Mouse (Mus musculus): ENCODE data around the gene Hist1h2ap. TPM values are rescaled to one million over a fixed set of nuclear protein-coding genes. Genes with fewer than 3 reads are reported as not detected.
"Not testable (repeated sequence)": the region's sequence is repeated elsewhere in the genome, so short reads cannot be mapped to it uniquely, and the experiment has no call there.

The Hist1h2ap gene
- polyA plus RNA-seq, 1 experiment from 2014 or later, result 6,086 TPM

DNA sequence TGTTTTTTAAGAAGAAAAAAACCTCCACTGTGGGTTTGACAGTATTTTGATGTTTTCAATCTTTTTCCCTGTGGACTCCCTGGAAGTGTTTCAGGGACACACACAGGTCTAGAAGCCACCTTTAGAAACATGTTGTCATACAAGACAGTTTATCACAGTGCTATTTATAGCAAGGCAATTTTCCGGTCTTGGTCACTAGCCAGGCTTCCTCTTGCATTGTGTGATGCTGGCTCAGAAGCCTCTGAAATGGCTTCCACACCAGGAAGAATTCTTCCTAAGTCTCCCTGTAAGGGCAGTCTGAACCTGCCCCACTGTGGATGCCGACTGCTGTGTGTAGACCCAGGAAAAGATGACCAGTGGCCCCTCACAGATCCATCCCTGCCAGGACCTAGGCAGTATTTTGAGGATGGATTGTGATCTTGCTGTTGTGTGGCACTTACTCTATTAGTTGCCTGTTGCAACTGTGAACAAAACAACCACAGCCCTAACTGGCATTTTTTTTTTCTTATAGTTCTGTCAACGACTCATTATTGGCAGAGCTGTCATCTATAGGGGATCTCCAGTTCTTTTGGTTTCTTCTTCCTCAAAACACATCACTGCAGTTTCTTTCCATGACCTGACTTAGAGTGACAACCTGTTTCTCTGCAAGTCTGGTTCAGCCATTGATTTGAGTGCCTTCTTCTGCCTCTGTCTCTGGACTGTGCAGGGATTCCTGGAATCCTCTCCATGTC lies 19.1 kb upstream of the Hist1h2ap start:
- 75% methylated on average over 3 of the region's 3 CpGs for WGBS
- Histone ChIP-seq H3K9me3 (ENCODE audit: control insufficient read depth, low read length) (no peaks in the 10 kb centered on the region), H3K27ac (ENCODE audit: low read depth, low read length) (no peak overlapping the region), H3K36me3 (ENCODE audit: control insufficient read depth, insufficient read depth, low read length) (no peaks in the 10 kb centered on the region), H3K4me2 (ENCODE audit: low read depth, low read length, severe bottlenecking) (no peak overlapping the region), H3K4me1 (replicated peaks; ENCODE audit: control insufficient read depth, insufficient read depth, low read length) (no peaks in the 10 kb centered on the region), H3K9ac (ENCODE audit: low read length) (no peak overlapping the region), H3K4me3 (ENCODE audit: low read depth, low read length) (no peak overlapping the region), H3K27me3 (ENCODE audit: control insufficient read depth, insufficient read depth, low read length) (no peaks in the 10 kb centered on the region)
- ATAC-seq (replicated peaks; ENCODE audit: low FRiP score), result no peak
- DNase-seq (ENCODE audit: low spot score), result no peak

DNA sequence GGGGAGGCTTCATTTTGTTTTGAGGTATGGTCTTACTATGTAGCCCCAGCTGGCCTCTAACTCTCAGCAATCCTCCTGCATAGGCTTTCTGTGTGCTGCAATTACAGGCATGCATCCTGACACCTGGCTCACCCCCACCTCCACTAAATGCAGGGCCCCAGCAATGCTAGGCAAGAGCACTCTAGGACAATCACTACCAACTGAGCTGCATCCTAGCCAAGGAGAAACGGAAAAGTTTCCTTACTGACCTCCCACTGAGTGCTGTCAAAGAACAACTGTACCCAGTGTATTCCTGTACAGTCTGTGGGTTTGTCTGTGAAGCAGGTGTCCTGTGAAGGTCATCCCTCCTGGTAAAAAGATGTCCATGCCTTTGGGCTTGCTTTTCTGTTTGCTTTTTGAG lies 17.4 kb upstream of the Hist1h2ap start:
- ATAC-seq (replicated peaks; ENCODE audit: low FRiP score); H3K9me3 ChIP-seq (ENCODE audit: control insufficient read depth, low read length); H3K9ac ChIP-seq (ENCODE audit: low read length); H3K4me3 ChIP-seq (ENCODE audit: low read depth, low read length); H3K4me2 ChIP-seq (ENCODE audit: low read depth, low read length, severe bottlenecking); H3K36me3 ChIP-seq (ENCODE audit: control insufficient read depth, insufficient read depth, low read length); H3K27ac ChIP-seq (ENCODE audit: low read depth, low read length); H3K4me1 ChIP-seq (replicated peaks; ENCODE audit: control insufficient read depth, insufficient read depth, low read length); H3K27me3 ChIP-seq (ENCODE audit: control insufficient read depth, insufficient read depth, low read length): not testable (repeated sequence)
- peak; percentile 21 for DNase-seq (ENCODE audit: low spot score)
- 43% methylated on average over 1 of the region's 1 CpGs for WGBS

DNA sequence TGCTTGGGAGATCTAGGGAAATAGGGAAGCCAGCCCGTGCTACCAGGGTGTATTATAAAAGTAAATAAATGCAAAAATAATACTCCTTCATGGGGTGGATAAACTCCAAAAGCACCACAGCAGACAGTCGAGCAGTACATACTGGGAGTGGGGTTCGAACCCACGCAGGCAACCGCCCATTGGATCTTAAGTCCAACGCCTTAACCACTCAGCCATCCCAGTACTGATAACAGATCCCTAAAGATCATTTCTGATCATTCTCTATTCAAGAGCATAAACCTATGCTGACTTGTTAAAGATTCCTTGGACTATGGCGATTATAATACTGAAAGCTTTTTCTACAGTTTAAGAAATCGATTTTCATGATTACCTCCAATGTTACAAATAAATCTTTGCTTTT lies 14.6 kb upstream of the Hist1h2ap start:
- Histone ChIP-seq H3K9ac (ENCODE audit: low read length) (no peak overlapping the region), H3K9me3 (ENCODE audit: control insufficient read depth, low read length) (no peaks in the 10 kb centered on the region), H3K4me1 (replicated peaks; ENCODE audit: control insufficient read depth, insufficient read depth, low read length) (no peaks in the 10 kb centered on the region), H3K4me2 (ENCODE audit: low read depth, low read length, severe bottlenecking) (no peak overlapping the region), H3K36me3 (ENCODE audit: control insufficient read depth, insufficient read depth, low read length) (no peaks in the 10 kb centered on the region), H3K27me3 (ENCODE audit: control insufficient read depth, insufficient read depth, low read length) (no peaks in the 10 kb centered on the region), H3K4me3 (ENCODE audit: low read depth, low read length) (no peak overlapping the region), H3K27ac (ENCODE audit: low read depth, low read length) (no peak overlapping the region)
- ATAC-seq (replicated peaks; ENCODE audit: low FRiP score), result 0 out of 2 replicates have a peak, but pooled peaks have one; percentile 44
- DNase-seq (ENCODE audit: low spot score), result no peak
- WGBS, result 16% methylated on average over 8 of the region's 8 CpGs

DNA sequence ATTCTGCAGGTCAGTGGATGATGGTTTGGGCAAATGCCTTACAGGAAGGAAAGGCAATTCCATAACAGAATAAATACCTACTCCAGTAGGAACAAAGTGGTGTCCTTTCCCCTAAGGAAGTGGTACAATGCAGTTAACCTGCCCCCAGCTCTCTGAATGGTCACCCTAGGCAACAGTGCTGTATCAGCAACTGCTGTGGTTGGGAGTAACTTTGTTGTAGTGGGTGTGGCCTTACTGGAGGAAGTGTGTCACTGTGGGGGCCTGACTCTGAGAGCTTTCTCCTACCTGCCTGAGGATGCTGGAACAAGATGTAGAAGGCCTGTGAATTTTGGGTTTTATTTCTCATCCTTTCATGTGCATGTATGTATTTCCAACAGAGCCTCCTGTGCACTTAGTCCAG lies 13.0 kb upstream of the Hist1h2ap start:
- ATAC-seq (replicated peaks; ENCODE audit: low FRiP score); H3K36me3 ChIP-seq (ENCODE audit: control insufficient read depth, insufficient read depth, low read length); H3K27me3 ChIP-seq (ENCODE audit: control insufficient read depth, insufficient read depth, low read length); DNase-seq (ENCODE audit: low spot score); H3K9me3 ChIP-seq (ENCODE audit: control insufficient read depth, low read length); H3K4me1 ChIP-seq (replicated peaks; ENCODE audit: control insufficient read depth, insufficient read depth, low read length); H3K9ac ChIP-seq (ENCODE audit: low read length); H3K27ac ChIP-seq (ENCODE audit: low read depth, low read length); H3K4me3 ChIP-seq (ENCODE audit: low read depth, low read length); H3K4me2 ChIP-seq (ENCODE audit: low read depth, low read length, severe bottlenecking): not testable (repeated sequence)

DNA sequence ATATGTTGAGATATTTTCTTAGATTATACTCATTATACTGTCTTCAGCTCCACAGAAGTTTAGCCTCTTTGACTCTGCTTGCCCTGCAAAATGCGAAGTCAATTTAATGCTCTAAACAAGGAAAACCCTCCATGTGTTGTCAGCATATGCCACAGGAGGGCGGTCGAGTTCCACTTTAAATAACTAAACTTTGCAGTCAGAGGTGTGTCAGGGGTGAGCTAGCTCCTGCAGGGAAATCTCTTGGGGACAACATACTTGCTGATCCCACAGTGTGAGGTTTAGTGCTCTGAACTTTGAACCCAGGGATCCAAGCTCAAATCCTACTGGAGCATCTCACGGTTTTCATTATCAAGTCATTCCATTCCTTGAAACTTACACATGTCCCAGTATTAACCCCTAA lies 7.2 kb upstream of the Hist1h2ap start:
- not testable (repeated sequence) for H3K4me1 ChIP-seq (replicated peaks; ENCODE audit: control insufficient read depth, insufficient read depth, low read length); H3K36me3 ChIP-seq (ENCODE audit: control insufficient read depth, insufficient read depth, low read length); H3K4me2 ChIP-seq (ENCODE audit: low read depth, low read length, severe bottlenecking); DNase-seq (ENCODE audit: low spot score); H3K27ac ChIP-seq (ENCODE audit: low read depth, low read length); H3K27me3 ChIP-seq (ENCODE audit: control insufficient read depth, insufficient read depth, low read length); H3K4me3 ChIP-seq (ENCODE audit: low read depth, low read length); H3K9me3 ChIP-seq (ENCODE audit: control insufficient read depth, low read length); H3K9ac ChIP-seq (ENCODE audit: low read length)
- peak; percentile 82 for ATAC-seq (replicated peaks; ENCODE audit: low FRiP score)
- no CpG with 5 or more reads among the region's 4 CpGs for WGBS

DNA sequence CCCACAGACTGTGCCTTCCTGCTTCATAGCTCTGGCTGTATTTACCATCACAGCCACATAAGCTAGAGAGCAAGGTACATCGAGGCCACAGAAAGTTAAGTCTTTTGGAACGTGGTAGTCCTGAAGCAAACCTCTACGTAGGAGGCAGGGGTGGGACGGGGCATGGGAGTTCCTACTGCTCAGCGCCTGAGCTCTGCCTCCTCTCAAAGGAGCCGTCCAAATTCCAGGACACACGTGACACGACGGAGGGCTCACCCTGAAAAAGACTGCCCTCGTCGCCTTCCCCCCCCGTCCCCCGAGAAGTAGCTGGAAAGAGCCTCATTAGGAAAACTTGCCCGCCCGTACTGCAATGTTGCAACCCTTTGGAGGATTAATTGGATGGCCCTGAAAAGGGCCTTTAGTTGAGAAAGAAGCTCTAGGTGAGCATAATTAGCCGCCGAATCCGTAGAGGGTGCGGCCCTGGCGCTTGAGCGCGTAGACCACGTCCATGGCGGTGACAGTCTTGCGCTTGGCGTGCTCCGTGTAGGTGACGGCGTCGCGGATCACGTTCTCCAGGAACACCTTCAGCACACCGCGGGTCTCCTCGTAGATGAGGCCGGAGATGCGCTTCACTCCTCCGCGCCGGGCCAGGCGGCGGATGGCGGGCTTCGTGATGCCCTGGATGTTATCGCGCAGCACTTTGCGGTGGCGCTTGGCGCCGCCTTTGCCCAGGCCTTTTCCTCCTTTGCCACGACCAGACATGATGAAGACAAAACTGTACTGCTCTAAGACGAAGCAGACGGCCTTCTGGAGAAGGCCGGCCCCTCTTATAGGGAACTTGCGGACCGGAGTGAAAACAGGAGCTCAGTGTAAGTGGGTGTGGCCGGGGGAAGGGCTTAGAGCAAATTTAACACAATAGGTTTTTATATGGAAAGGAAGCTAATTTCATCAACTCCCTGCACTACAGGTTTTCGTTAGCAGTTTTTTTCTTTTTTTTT lies 1.6 kb downstream of the Hist1h2ap start, which contains the start of gene Hist1h4n:
Hist1h4n (minus strand) TSS at position 779 of the 977 bp plus-strand sequence.
- peak; percentile 84 for ATAC-seq (replicated peaks; ENCODE audit: low FRiP score)
- Histone ChIP-seq H3K4me2 (ENCODE audit: low read depth, low read length, severe bottlenecking) (0 out of 2 replicates have a peak within 1 kb of the TSS, but pooled peaks have one; percentile 11), H3K27ac (ENCODE audit: low read depth, low read length) (0 out of 2 replicates have a peak within 1 kb of the TSS, but pooled peaks have one; percentile 57)
- not testable (repeated sequence) for H3K27me3 ChIP-seq (ENCODE audit: control insufficient read depth, insufficient read depth, low read length); DNase-seq (ENCODE audit: low spot score); H3K9ac ChIP-seq (ENCODE audit: low read length); H3K36me3 ChIP-seq (ENCODE audit: control insufficient read depth, insufficient read depth, low read length); H3K4me3 ChIP-seq (ENCODE audit: low read depth, low read length); H3K9me3 ChIP-seq (ENCODE audit: control insufficient read depth, low read length); H3K4me1 ChIP-seq (replicated peaks; ENCODE audit: control insufficient read depth, insufficient read depth, low read length)
- 0% methylated on average over 22 of the region's 58 CpGs for WGBS

DNA sequence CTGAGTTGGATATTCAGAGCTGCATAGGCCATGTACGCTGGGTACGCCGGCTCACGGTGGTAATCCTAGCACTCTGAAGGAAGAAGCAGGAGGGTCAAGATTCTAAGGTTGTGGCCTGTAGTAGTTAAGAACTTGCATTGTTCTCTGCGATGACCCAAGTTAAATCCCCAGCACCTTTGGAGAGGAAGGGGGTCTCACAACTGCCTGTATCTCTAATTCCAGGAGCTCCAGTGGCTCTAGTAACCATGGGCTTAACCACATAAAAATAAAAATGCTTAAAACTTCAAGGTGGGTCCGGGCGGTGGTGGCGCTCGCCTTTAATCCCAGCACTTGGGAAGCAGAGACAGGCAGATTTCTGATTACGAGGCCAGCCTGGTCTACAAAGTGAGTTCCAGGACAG lies 3.0 kb downstream of the Hist1h2ap start:
- Histone ChIP-seq H3K36me3 (ENCODE audit: control insufficient read depth, insufficient read depth, low read length) (no peaks in the 10 kb centered on the region), H3K9me3 (ENCODE audit: control insufficient read depth, low read length) (no peaks in the 10 kb centered on the region), H3K27ac (ENCODE audit: low read depth, low read length) (peak overlapping the region; percentile 50; the same call in 1 of the 2 replicates), H3K9ac (ENCODE audit: low read length) (no peak overlapping the region), H3K4me3 (ENCODE audit: low read depth, low read length) (no peak overlapping the region), H3K27me3 (ENCODE audit: control insufficient read depth, insufficient read depth, low read length) (no peaks in the 10 kb centered on the region), H3K4me1 (replicated peaks; ENCODE audit: control insufficient read depth, insufficient read depth, low read length) (no peaks in the 10 kb centered on the region), H3K4me2 (ENCODE audit: low read depth, low read length, severe bottlenecking) (0 out of 2 replicates have a peak overlapping the region, but pooled peaks have one; percentile 5)
- WGBS, result 89% methylated on average over 10 of the region's 10 CpGs
- DNase-seq (ENCODE audit: low spot score), result peak; percentile 51
- ATAC-seq (replicated peaks; ENCODE audit: low FRiP score), result no peak

DNA sequence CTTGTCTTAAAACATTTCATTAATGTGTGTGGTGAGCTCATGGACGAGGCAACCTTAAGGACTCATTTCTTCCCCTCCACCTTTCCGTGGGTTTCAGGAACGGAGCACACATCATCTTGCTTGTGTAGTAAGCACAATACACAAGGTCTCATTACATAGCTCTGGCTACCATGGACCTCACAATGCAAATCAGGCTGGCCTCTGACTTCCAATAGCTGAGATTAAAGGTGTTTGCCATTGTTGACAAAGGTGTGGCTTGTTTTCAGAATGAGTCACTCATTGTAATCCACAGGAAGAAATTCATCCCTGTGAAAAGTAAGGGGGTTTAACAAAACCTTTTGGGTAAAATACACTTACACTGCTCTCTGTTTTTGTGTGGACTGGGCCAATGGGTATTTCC lies 4.8 kb downstream of the Hist1h2ap start:
- Histone ChIP-seq H3K4me1 (replicated peaks; ENCODE audit: control insufficient read depth, insufficient read depth, low read length) (no peaks in the 10 kb centered on the region), H3K9ac (ENCODE audit: low read length) (no peak overlapping the region), H3K36me3 (ENCODE audit: control insufficient read depth, insufficient read depth, low read length) (no peaks in the 10 kb centered on the region), H3K27ac (ENCODE audit: low read depth, low read length) (no peak overlapping the region), H3K4me2 (ENCODE audit: low read depth, low read length, severe bottlenecking) (no peak overlapping the region), H3K9me3 (ENCODE audit: control insufficient read depth, low read length) (no peaks in the 10 kb centered on the region), H3K4me3 (ENCODE audit: low read depth, low read length) (no peak overlapping the region), H3K27me3 (ENCODE audit: control insufficient read depth, insufficient read depth, low read length) (no peaks in the 10 kb centered on the region)
- DNase-seq (ENCODE audit: low spot score) (no peak), ATAC-seq (replicated peaks; ENCODE audit: low FRiP score) (no peak)
- 78% methylated on average over 3 of the region's 3 CpGs for WGBS
